Mouse (Mus musculus): ENCODE measurements around the gene Traf3ip3. TPM values are rescaled to one million over a fixed set of nuclear protein-coding genes. Genes with fewer than 3 reads are reported as not detected.

Traf3ip3 gene
- total RNA-seq, 2 experiments from 2014 or later = 1.1 to 2.9 TPM

DNA sequence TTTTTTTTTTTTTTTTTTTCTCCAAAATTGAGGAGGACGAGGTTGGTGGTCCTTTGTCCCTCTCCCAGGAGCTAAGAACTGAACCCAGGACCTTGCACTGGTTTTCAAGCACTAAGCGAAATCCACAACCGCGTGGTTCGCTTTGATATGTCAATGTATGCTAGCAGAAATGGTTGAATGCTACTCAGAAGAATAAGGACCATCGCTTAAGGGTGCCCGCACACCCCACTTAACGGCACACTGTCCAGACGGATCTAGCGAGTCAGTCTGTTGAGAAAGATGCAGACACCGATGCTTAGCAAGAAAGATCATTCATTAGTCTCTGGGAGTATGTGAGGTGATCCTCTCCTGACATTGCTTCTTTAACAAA, 71.1 kb downstream of the Traf3ip3 start:
- intact Hi-C loops (cut with DNase I) = no loop called here
- no peak for DNase-seq

DNA sequence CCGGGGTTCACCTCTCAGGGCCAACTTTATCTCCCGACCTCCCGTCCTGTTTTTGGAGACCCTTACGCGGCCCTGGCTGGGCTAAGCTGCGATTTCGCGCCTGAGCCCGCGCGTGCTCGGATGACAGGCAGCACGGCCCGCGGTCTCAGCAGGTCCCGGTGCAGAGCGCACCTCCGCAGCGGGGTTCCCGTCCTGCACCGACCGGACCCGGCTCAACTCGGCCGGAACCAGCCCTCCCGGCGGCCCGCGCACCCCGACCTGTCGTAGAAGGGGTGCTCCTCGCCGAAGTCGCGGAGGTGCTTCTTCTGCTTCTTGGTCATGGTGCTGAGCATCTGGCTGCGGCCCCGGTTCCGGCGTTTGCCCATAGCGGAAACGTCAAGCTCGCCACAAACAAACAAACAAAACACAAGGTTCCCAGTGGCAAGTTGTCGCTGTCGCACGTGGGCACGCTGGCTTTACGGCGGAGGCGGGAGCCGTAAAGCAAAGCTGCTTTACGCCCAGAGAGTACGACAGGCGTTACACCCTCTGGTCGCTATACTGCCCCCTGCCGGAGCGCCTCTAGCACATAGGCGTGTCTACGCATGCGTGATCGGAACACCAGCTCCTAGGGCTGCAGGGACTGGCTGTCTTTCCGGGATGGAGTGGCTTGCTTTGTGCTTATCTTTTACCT, 71.6 kb downstream of the Traf3ip3 start, which contains the start of gene Diexf:
Gene Diexf, minus strand, starts transcription at position 487 of the 670 bp plus-strand sequence.
- intact Hi-C loops (cut with DNase I) = loop anchor here (10.0 kb wide), 1 partner anchor 345 kb away; no protein-coding TSS in a partner anchor
- peak; percentile 92 to 96 for DNase-seq

DNA sequence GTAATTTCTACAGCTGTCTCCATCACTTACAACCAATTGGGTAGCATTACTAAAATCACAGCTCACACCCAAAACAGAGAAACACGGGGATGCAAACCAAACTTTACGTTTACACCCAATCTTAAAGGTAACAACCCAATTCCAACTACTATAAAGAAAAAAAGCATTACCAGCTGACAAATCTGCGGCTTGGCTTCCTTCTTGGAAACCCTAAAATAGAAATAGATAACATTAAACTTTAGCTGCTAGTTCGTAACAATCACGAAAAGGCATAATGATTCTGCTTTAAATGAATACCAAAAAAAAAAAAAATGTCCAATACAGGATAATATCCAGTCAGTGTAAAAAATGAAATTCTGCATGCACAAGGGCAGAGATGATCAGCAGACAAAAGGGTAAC, 72.2 kb downstream of the Traf3ip3 start:
- DNase-seq = no peak
- intact Hi-C loops (cut with DNase I) = loop anchor here (10.0 kb wide), 1 partner anchor 345 kb away; no protein-coding TSS in a partner anchor

DNA sequence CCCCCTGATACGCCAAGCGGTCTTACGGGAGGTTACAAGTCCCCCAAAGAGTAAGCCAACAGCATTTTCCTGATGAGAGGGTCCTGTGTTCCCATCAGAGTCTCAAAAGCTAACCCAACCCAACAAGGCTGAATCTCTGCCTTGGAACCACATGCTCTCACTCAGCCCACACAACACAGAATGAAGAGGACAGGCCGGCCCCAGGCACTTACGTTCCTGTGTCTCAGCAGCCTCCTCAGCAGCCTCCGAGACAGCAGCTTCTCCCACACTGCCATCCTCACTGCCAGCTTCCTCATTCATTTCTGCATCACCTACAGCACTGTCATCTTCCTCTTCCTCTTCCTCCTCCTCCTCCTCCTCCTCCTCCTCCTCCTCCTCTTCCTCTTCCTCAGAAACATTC, 73.4 kb downstream of the Traf3ip3 start:
- DNase-seq = no peak
- intact Hi-C loops (cut with DNase I) = loop anchor here (10.0 kb wide), 1 partner anchor 343 kb away; no protein-coding TSS in a partner anchor

DNA sequence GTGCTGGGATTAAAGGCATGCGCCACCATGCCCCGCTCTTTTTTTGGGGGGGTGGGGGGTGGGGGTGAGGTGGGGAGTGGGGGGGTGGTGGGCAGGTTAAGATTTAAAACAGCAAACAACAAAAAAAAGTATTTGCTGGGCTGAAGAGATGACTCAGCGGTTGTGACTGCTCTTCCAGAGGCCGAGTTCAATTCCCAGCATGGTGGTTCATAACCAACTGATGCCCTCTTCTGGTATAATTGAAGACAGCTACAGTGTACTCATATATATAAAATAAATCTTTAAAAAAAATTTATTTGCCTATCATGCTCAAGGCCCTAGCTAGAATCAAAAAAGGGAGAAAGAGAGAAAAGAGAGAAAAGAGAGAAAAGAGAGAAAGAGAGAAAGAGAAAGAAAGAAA, 75.7 kb downstream of the Traf3ip3 start:
- intact Hi-C loops (cut with DNase I) = loop anchor here (2.0 to 10.0 kb wide), 2 partner anchors 125 to 341 kb away; no protein-coding TSS in a partner anchor
- no peak for DNase-seq

Other genes with a start within 250 kb of the Traf3ip3 start
- under 1 TPM; 0.05 to 0.15 TPM for gene Syt14, start 165.9 kb downstream of the Traf3ip3 start, total RNA-seq (2021)
- 1 to 10 TPM; 6.0 to 7.6 TPM for gene Diexf, start 71.4 kb downstream of the Traf3ip3 start, total RNA-seq (2021)
- under 1 TPM; 0.41 to 0.54 TPM for gene Irf6, start 48.6 kb downstream of the Traf3ip3 start, total RNA-seq (2021)
- 1 to 10 TPM; 2.2 to 3.6 TPM for gene A130010J15Rik, start 33.7 kb downstream of the Traf3ip3 start, total RNA-seq (2021)
- gene Lamb3, start 6.0 kb upstream of the Traf3ip3 start, total RNA-seq (2021) = 1 to 10 TPM; 1.9 to 2.6 TPM
- gene Hsd11b1, start 62.4 kb upstream of the Traf3ip3 start, total RNA-seq (2021) = 1 to 10 TPM; 6.0 to 7.5 TPM
- gene G0s2, start 71.5 kb upstream of the Traf3ip3 start, total RNA-seq (2021) = 10 to 100 TPM; 13.2 to 15.9 TPM
- under 1 TPM in 1 of 2 experiments, not detected in 1; 0.13 TPM for gene Camk1g, start 168.6 kb upstream of the Traf3ip3 start, total RNA-seq (2021)

Measured in gastrocnemius, postnatal 36 days (tissue).